Mouse (Mus musculus): ENCODE measurements around the gene Nup107. TPM values are rescaled to one million over a fixed set of nuclear protein-coding genes. Genes with fewer than 3 reads are reported as not detected.
A peak's percentile ranks its signal among the peaks of the same experiment; 100 is the strongest.
"Not testable (repeated sequence)": the region's sequence is repeated elsewhere in the genome, so short reads cannot be mapped to it uniquely, and the experiment has no call there.

The Nup107 gene
- polyA plus RNA-seq, 1 experiment, result 3.6 TPM

- peak overlapping the region; percentile 93 for H3K27ac ChIP-seq (replicated peaks; ENCODE audit: low read depth, low read length)
- H3K4me1 ChIP-seq (ENCODE audit: control insufficient read depth, insufficient read depth, insufficient read length, low read length), result 0 out of 2 replicates have a peak, but pooled peaks cover 4% of the 10 kb centered on the region
- peak overlapping the region; percentile 93 for H3K4me3 ChIP-seq (ENCODE audit: insufficient read depth, low read depth, low read length)
Observed at GRCm38 (mm10) chr10:117709930-117710603, 82.4 kb downstream of the Nup107 start.

- peak overlapping the region; percentile 80 for H3K27ac ChIP-seq (replicated peaks; ENCODE audit: low read depth, low read length)
- H3K4me1 ChIP-seq (ENCODE audit: control insufficient read depth, insufficient read depth, insufficient read length, low read length), result 0 out of 2 replicates have a peak, but pooled peaks cover 4% of the 10 kb centered on the region
- peak overlapping the region; percentile 93 for H3K4me3 ChIP-seq (ENCODE audit: insufficient read depth, low read depth, low read length)
Observed at GRCm38 (mm10) chr10:117709326-117709830, 83.1 kb downstream of the Nup107 start.

GRCm38 (mm10) chr10:117708856-117709255 lies 83.6 kb downstream of the Nup107 start:
- no peak overlapping the region for H3K27ac ChIP-seq (replicated peaks; ENCODE audit: low read depth, low read length)
- H3K4me3 ChIP-seq (ENCODE audit: insufficient read depth, low read depth, low read length), result peak overlapping the region; percentile 17; the same call in 1 of the 2 replicates
- H3K4me1 ChIP-seq (ENCODE audit: control insufficient read depth, insufficient read depth, insufficient read length, low read length), result 0 out of 2 replicates have a peak, but pooled peaks cover 4% of the 10 kb centered on the region

GRCm38 (mm10) chr10:117708376-117708775 lies 84.1 kb downstream of the Nup107 start:
- no peak overlapping the region for H3K4me3 ChIP-seq (ENCODE audit: insufficient read depth, low read depth, low read length)
- H3K4me1 ChIP-seq (ENCODE audit: control insufficient read depth, insufficient read depth, insufficient read length, low read length), result 0 out of 2 replicates have a peak, but pooled peaks cover 4% of the 10 kb centered on the region
- H3K27ac ChIP-seq (replicated peaks; ENCODE audit: low read depth, low read length), result no peak overlapping the region

GRCm38 (mm10) chr10:117707114-117707838 lies 85.2 kb downstream of the Nup107 start:
- H3K4me1 ChIP-seq (ENCODE audit: control insufficient read depth, insufficient read depth, insufficient read length, low read length), result 0 out of 2 replicates have a peak, but pooled peaks cover 4% of the 10 kb centered on the region
- H3K4me3 ChIP-seq (ENCODE audit: insufficient read depth, low read depth, low read length), result no peak overlapping the region
- H3K27ac ChIP-seq (replicated peaks; ENCODE audit: low read depth, low read length), result no peak overlapping the region

- no peak overlapping the region for H3K27ac ChIP-seq (replicated peaks; ENCODE audit: low read depth, low read length)
- H3K4me3 ChIP-seq (ENCODE audit: insufficient read depth, low read depth, low read length), result no peak overlapping the region
- H3K4me1 ChIP-seq (ENCODE audit: control insufficient read depth, insufficient read depth, insufficient read length, low read length), result 0 out of 2 replicates have a peak, but pooled peaks cover 4% of the 10 kb centered on the region
Observed at GRCm38 (mm10) chr10:117706440-117706839, 86.1 kb downstream of the Nup107 start.

GRCm38 (mm10) chr10:117705806-117706205 lies 86.7 kb downstream of the Nup107 start:
- H3K4me3 ChIP-seq (ENCODE audit: insufficient read depth, low read depth, low read length), result no peak overlapping the region
- H3K4me1 ChIP-seq (ENCODE audit: control insufficient read depth, insufficient read depth, insufficient read length, low read length), result 0 out of 2 replicates have a peak, but pooled peaks cover 4% of the 10 kb centered on the region
- no peak overlapping the region for H3K27ac ChIP-seq (replicated peaks; ENCODE audit: low read depth, low read length)

- no peak overlapping the region for H3K4me3 ChIP-seq (ENCODE audit: insufficient read depth, low read depth, low read length)
- H3K27ac ChIP-seq (replicated peaks; ENCODE audit: low read depth, low read length), result no peak overlapping the region
- 0 out of 2 replicates have a peak, but pooled peaks cover 4% of the 10 kb centered on the region for H3K4me1 ChIP-seq (ENCODE audit: control insufficient read depth, insufficient read depth, insufficient read length, low read length)
Observed at GRCm38 (mm10) chr10:117704964-117705335, 87.6 kb downstream of the Nup107 start.

GRCm38 (mm10) chr10:117704314-117704963 lies 88.1 kb downstream of the Nup107 start:
- not testable (repeated sequence) for H3K27ac ChIP-seq (replicated peaks; ENCODE audit: low read depth, low read length); H3K4me1 ChIP-seq (ENCODE audit: control insufficient read depth, insufficient read depth, insufficient read length, low read length); H3K4me3 ChIP-seq (ENCODE audit: insufficient read depth, low read depth, low read length)

GRCm38 (mm10) chr10:117703506-117703905 lies 89.0 kb downstream of the Nup107 start:
- Histone ChIP-seq H3K4me3 (ENCODE audit: insufficient read depth, low read depth, low read length) (no peak overlapping the region), H3K4me1 (ENCODE audit: control insufficient read depth, insufficient read depth, insufficient read length, low read length) (0 out of 2 replicates have a peak, but pooled peaks cover 4% of the 10 kb centered on the region), H3K27ac (replicated peaks; ENCODE audit: low read depth, low read length) (no peak overlapping the region)

- Histone ChIP-seq H3K27ac (replicated peaks; ENCODE audit: low read depth, low read length) (no peak overlapping the region), H3K4me1 (ENCODE audit: control insufficient read depth, insufficient read depth, insufficient read length, low read length) (0 out of 2 replicates have a peak, but pooled peaks cover 4% of the 10 kb centered on the region)
Observed at GRCm38 (mm10) chr10:117702024-117702833, 90.3 kb downstream of the Nup107 start.

GRCm38 (mm10) chr10:117701034-117701829 lies 91.3 kb downstream of the Nup107 start:
- Histone ChIP-seq H3K4me3 (ENCODE audit: insufficient read depth, low read depth, low read length) (no peak overlapping the region), H3K4me1 (ENCODE audit: control insufficient read depth, insufficient read depth, insufficient read length, low read length) (no peaks in the 10 kb centered on the region), H3K27ac (replicated peaks; ENCODE audit: low read depth, low read length) (no peak overlapping the region)

More at GRCm38 (mm10) chr10:117702024-117702833, 90.3 kb downstream of the Nup107 start:
- no peak overlapping the region for H3K4me3 ChIP-seq (ENCODE audit: insufficient read depth, low read depth, low read length)
